Mouse (Mus musculus): ENCODE results near the gene Gm45234. TPM values are rescaled to one million over a fixed set of nuclear protein-coding genes. Genes with fewer than 3 reads are reported as not detected.

Gm45234 gene
- total and polyA plus RNA-seq, 3 experiments = not detected

- TF ChIP-seq ELF1 (IDR thresholded peaks at IDR 0.05; ENCODE audit: low read depth, low read length) = peak; percentile 95
- TF ChIP-seq MXI1 (IDR thresholded peaks at IDR 0.05; ENCODE audit: low read depth, low read length) = peak; percentile 93; the same call in 1 of the 2 replicates
- TF ChIP-seq KAT2A (IDR thresholded peaks at IDR 0.05; ENCODE audit: insufficient replicate concordance, low read length) = peak; percentile 97
- TF ChIP-seq RCOR1 (conservative IDR thresholded peaks at IDR 0.05; ENCODE audit: low read depth, low read length) = peak; percentile 71; the same call in 1 of the 2 replicates
- TF ChIP-seq CTCF (conservative IDR thresholded peaks at IDR 0.05 in 1 of 2, IDR thresholded peaks at IDR 0.05 in 1 of 2; ENCODE audit: low read depth in 2 of 2, low read length in 2 of 2) = no peak
- no peak for TF ChIP-seq SMC3 (IDR thresholded peaks at IDR 0.05; ENCODE audit: low read depth, low read length)
- TF ChIP-seq ZMIZ1 (IDR thresholded peaks at IDR 0.05; ENCODE audit: low read depth, low read length) = peak; percentile 68; the same call in 1 of the 2 replicates
- no peak for TF ChIP-seq USF2 (conservative IDR thresholded peaks at IDR 0.05; ENCODE audit: low read depth, low read length)
- TF ChIP-seq MEF2A (IDR thresholded peaks at IDR 0.05; ENCODE audit: borderline replicate concordance, low read depth, low read length) = peak; percentile 73; the same call in 1 of the 2 replicates
- no peak for TF ChIP-seq PAX5 (IDR thresholded peaks at IDR 0.05; ENCODE audit: low read length)
- no peak for TF ChIP-seq BHLHE40 (IDR thresholded peaks at IDR 0.05; ENCODE audit: low read depth, low read length)
- peak; percentile 95 for TF ChIP-seq SIN3A (IDR thresholded peaks at IDR 0.05; ENCODE audit: low read length)
- peak; percentile 80 for TF ChIP-seq IRF4 (IDR thresholded peaks at IDR 0.05; ENCODE audit: low read depth, low read length)
- TF ChIP-seq TBP (conservative IDR thresholded peaks at IDR 0.05; ENCODE audit: low read depth, low read length) = peak; percentile 90
These were observed 43.7 kb downstream of the Gm45234 start, which contains the start of the genes Emg1 and Phb2 (continued) for GRCm38 (mm10) chr6:124711824-124712782.

- Histone ChIP-seq H3K4me2 (ENCODE audit: insufficient read depth, low read depth, poor library complexity, severe bottlenecking) (no peak overlapping the region), H3K79me2 (replicated peaks; ENCODE audit: control insufficient read depth, extremely low read depth, insufficient read depth, poor library complexity, severe bottlenecking) (peaks cover 85% of the 10 kb centered on the region), H3K4me3 (replicated peaks in 1 of 3; ENCODE audit: low read depth in 2 of 3, low read length in 2 of 3, poor library complexity in 1 of 3) (peak overlapping the region in 1 of 3 experiments; percentile 2), H3K9me3 (replicated peaks; ENCODE audit: low read length) (no peaks in the 10 kb centered on the region), H3K27me3 (replicated peaks) (no peaks in the 10 kb centered on the region), H3K27ac (ENCODE audit: insufficient read depth, low read depth) (peak overlapping the region; percentile 16; the same call in 1 of the 2 replicates), H3K36me3 (replicated peaks in 1 of 2; ENCODE audit: control insufficient read depth in 1 of 2, insufficient read depth in 1 of 2, low read length in 1 of 2) (peaks cover 43 to 65% of the 10 kb centered on the region in 2 experiments), H3K4me1 (ENCODE audit: control insufficient read depth in 1 of 2, insufficient read depth in 2 of 2) (peaks cover 28 to 58% of the 10 kb centered on the region in 2 experiments), H3K9ac (ENCODE audit: insufficient read depth, low read depth) (no peak overlapping the region)
- in situ Hi-C loops (cut with MboI; ENCODE audit: low pct_ligation_motif_present, low pct_unique_long_range_greater_than_20kb, low sequenced_read_pairs) (no loop called here), dilution Hi-C loops (cut with MboI; ENCODE audit: extremely low pct_ligation_motif_present, extremely low pct_unique_long_range_greater_than_20kb, low sequenced_read_pairs) (no loop called here)
- TF ChIP-seq ZC3H11A (IDR thresholded peaks at IDR 0.05; ENCODE audit: low read depth, low read length) = no peak
- TF ChIP-seq GABPA (IDR thresholded peaks at IDR 0.05; ENCODE audit: insufficient replicate concordance, low read depth, low read length) = no peak
- DNase-seq (ENCODE audit: extremely low read depth) = no peak
These were observed 47.4 kb downstream of the Gm45234 start for GRCm38 (mm10) chr6:124708289-124708889.

Measured in CH12.LX (cell line).